Mouse (Mus musculus) testis, postnatal 14 days (tissue): ENCODE measurements around the gene Calu.

Source experiments
- DNase-seq: peaks from one replicate; pipeline ENCODE4 v3.0.0; 2021; ENCODE audit warnings: low spot score

Calu gene

GRCm38 (mm10) chr6:29420596-29420995 lies 72.7 kb downstream of the Calu start:
- DNase-seq = no peak

- DNase-seq = no peak
These were observed 77.2 kb downstream of the Calu start for GRCm38 (mm10) chr6:29425118-29425517.

GRCm38 (mm10) chr6:29426331-29426730 lies 78.5 kb downstream of the Calu start:
- no peak for DNase-seq
